Mouse (Mus musculus): ENCODE data around the gene Add2. TPM values are rescaled to one million over a fixed set of nuclear protein-coding genes. Genes with fewer than 3 reads are reported as not detected.

Add2 gene
- polyA plus RNA-seq, 1 experiment from 2014 or later = 12.3 TPM

DNA sequence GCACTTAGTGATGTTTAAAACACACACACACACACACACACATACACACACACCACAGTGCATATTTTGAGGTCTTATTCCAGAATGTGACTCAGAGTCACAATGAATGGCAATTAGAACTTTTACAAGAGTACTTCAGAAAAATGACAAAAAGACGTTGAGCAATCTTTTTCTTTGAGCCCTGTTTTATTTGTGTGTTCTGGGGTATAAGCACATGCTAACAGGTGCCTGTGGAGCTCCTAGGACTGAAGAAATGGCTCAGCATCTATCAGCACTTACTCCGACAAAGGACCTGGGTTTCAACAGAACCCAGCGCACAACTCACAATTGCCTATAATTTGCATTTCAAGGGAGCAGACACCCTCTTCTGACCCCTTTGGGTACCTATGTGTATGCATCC lies 135.5 kb downstream of the Add2 start:
- 0 out of 2 replicates have a peak, but pooled peaks cover 4% of the 10 kb centered on the region for H3K27me3 ChIP-seq (replicated peaks)
- 77% methylated on average over 3 of the region's 3 CpGs for WGBS
- no peak overlapping the region for H3K27ac ChIP-seq (ENCODE audit: poor library complexity, severe bottlenecking)
- H3K4me1 ChIP-seq (replicated peaks) = no peaks in the 10 kb centered on the region
- H3K4me3 ChIP-seq = no peak overlapping the region
- no peak for ATAC-seq (ENCODE audit: insufficient number of reproducible peaks, low FRiP score)
- no peak overlapping the region for H3K4me2 ChIP-seq
- H3K36me3 ChIP-seq = no peaks in the 10 kb centered on the region
- H3K9ac ChIP-seq = no peak overlapping the region
- H3K9me3 ChIP-seq (replicated peaks) = no peaks in the 10 kb centered on the region

- Histone ChIP-seq H3K4me3 (no peak overlapping the region), H3K9ac (no peak overlapping the region), H3K27me3 (replicated peaks) (0 out of 2 replicates have a peak, but pooled peaks cover 4% of the 10 kb centered on the region), H3K27ac (ENCODE audit: poor library complexity, severe bottlenecking) (no peak overlapping the region), H3K4me1 (replicated peaks) (no peaks in the 10 kb centered on the region), H3K9me3 (replicated peaks) (no peaks in the 10 kb centered on the region), H3K4me2 (no peak overlapping the region), H3K36me3 (no peaks in the 10 kb centered on the region)
- WGBS = 76% methylated on average over 9 of the region's 9 CpGs
- ATAC-seq (ENCODE audit: insufficient number of reproducible peaks, low FRiP score) = no peak
Observed at GRCm38 (mm10) chr6:86166426-86166825, 137.9 kb downstream of the Add2 start.

DNA sequence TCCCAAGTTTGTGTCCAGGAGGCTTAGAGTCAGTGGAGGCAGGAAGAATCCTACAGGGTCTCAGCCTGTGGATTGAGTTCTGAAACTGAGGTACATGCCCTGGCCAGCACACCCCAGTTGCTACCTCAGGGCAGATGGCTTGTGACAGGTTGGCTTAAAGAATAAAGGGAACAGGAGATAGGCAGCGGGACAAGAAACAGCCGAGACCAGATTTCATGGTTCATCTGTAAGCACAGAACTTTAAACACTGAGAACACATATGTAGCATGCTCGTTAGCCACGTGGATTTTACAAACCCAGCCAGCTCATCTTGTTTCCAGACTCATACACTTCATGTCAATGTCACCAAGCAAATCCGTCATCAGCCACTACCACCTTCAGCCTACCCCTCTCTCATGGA lies 139.4 kb downstream of the Add2 start:
- no peaks in the 10 kb centered on the region for H3K4me1 ChIP-seq (replicated peaks)
- H3K4me3 ChIP-seq = no peak overlapping the region
- H3K9ac ChIP-seq = no peak overlapping the region
- H3K4me2 ChIP-seq = no peak overlapping the region
- H3K27me3 ChIP-seq (replicated peaks) = 0 out of 2 replicates have a peak, but pooled peaks cover 4% of the 10 kb centered on the region
- no peaks in the 10 kb centered on the region for H3K36me3 ChIP-seq
- no peak for ATAC-seq (ENCODE audit: insufficient number of reproducible peaks, low FRiP score)
- WGBS = 66% methylated on average over 5 of the region's 5 CpGs
- no peak overlapping the region for H3K27ac ChIP-seq (ENCODE audit: poor library complexity, severe bottlenecking)
- H3K9me3 ChIP-seq (replicated peaks) = no peaks in the 10 kb centered on the region

DNA sequence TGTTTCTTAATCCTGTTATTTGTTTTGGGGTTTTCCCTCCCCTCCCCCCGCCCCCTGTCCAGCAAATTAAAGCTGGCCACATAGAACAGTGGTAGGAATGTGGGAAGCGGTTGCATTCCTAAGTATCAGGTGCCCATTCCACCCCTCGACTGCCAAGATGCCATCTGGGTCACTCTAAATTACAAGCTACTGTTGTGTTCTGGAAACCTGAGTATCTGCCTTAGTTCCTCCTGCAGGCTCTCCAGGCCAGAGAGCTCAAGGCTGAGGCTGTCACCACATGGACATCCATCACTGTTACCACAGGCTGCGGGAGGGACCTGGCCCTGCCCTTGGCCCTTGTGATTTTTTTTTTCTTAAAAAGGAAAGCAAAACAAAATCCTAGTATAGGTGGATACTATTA lies 140.7 kb downstream of the Add2 start:
- 0 out of 2 replicates have a peak, but pooled peaks cover 4% of the 10 kb centered on the region for H3K27me3 ChIP-seq (replicated peaks)
- no peaks in the 10 kb centered on the region for H3K36me3 ChIP-seq
- no peak overlapping the region for H3K9ac ChIP-seq
- no peaks in the 10 kb centered on the region for H3K9me3 ChIP-seq (replicated peaks)
- 51% methylated on average over 4 of the region's 4 CpGs for WGBS
- ATAC-seq (ENCODE audit: insufficient number of reproducible peaks, low FRiP score) = no peak
- H3K4me3 ChIP-seq = no peak overlapping the region
- H3K27ac ChIP-seq (ENCODE audit: poor library complexity, severe bottlenecking) = no peak overlapping the region
- H3K4me2 ChIP-seq = no peak overlapping the region
- H3K4me1 ChIP-seq (replicated peaks) = no peaks in the 10 kb centered on the region

Other genes starting within 250 kb of the Add2 start
- gene Nat8f6, start 207.7 kb upstream of the Add2 start, polyA plus RNA-seq (2016; fragmentation: Nextera tagmentation; extraction: Ambion mirVana) = not detected in 2 replicates
- gene Nat8f5, start 207.7 kb upstream of the Add2 start, polyA plus RNA-seq (2016; fragmentation: Nextera tagmentation; extraction: Ambion mirVana) = not detected in 2 replicates
- not detected in 2 replicates for gene Nat8, start 196.6 kb upstream of the Add2 start, polyA plus RNA-seq (2016; fragmentation: Nextera tagmentation; extraction: Ambion mirVana)
- not detected in 2 replicates for gene Nat8f2, start 159.5 kb upstream of the Add2 start, polyA plus RNA-seq (2016; fragmentation: Nextera tagmentation; extraction: Ambion mirVana)
- 2.4 TPM in 2 replicates for gene Nat8f4, start 123.8 kb upstream of the Add2 start, polyA plus RNA-seq (2016; fragmentation: Nextera tagmentation; extraction: Ambion mirVana)
- gene Tprkb, start 116.8 kb upstream of the Add2 start, polyA plus RNA-seq (2016; fragmentation: Nextera tagmentation; extraction: Ambion mirVana) = 24.3 and 24.6 TPM in 2 replicates
- 3.7 and 4.7 TPM in 2 replicates for gene Nat8f1, start 113.0 kb upstream of the Add2 start, polyA plus RNA-seq (2016; fragmentation: Nextera tagmentation; extraction: Ambion mirVana)
- gene Dusp11, start 67.0 kb upstream of the Add2 start, polyA plus RNA-seq (2016; fragmentation: Nextera tagmentation; extraction: Ambion mirVana) = 51.4 and 51.8 TPM in 2 replicates
- not detected in 2 replicates for gene Figla, start 12.5 kb upstream of the Add2 start, polyA plus RNA-seq (2016; fragmentation: Nextera tagmentation; extraction: Ambion mirVana)
- gene Tgfa, start 166.5 kb downstream of the Add2 start, polyA plus RNA-seq (2016; fragmentation: Nextera tagmentation; extraction: Ambion mirVana) = 4.6 and 5.2 TPM in 2 replicates